Mouse (Mus musculus): ENCODE data around the gene Aarsd1.
A peak's percentile ranks its signal among the peaks of the same experiment; 100 is the strongest.
"Not testable (repeated sequence)": the region's sequence is repeated elsewhere in the genome, so short reads cannot be mapped to it uniquely, and the experiment has no call there.

The Aarsd1 gene

DNA sequence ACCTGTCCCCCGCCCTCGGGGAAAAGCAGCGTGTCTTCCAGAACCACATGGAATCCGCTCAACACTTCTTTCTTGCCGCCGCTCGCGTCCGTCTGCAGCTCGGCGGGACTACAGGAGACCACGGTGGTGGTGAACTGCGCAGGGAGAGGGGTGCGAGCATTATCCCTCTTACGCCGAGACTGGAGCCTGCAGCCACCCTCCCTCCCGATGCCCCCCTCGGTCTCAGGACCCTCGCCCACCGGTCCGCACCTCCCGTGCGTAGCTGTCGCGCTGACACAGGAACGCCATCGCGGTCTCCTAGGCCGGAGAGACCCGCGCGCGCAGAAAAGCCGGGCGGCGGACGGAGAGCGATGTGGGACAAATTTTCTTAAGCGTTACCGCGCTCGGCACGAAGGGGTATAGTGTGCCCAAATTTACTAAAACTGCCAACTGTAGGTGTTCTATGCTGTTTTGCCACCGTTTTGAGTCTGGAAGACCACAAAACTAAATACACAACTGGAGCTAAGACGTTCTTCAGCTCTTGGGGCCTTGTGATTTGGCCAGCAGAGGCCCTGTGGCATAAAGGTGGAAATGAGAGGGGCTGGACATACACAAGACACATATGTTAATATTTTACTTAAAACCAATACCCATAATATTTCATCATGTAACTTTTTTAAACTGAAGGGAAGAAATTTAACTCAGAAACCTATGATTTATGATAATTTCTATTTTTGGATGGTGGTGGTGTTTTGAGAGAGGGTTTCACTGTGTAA, at the start of gene Aarsd1:
Aarsd1 (minus strand) TSS at position 515 of the 755 bp plus-strand sequence.
- DNase-seq = peak; percentile 90

DNA sequence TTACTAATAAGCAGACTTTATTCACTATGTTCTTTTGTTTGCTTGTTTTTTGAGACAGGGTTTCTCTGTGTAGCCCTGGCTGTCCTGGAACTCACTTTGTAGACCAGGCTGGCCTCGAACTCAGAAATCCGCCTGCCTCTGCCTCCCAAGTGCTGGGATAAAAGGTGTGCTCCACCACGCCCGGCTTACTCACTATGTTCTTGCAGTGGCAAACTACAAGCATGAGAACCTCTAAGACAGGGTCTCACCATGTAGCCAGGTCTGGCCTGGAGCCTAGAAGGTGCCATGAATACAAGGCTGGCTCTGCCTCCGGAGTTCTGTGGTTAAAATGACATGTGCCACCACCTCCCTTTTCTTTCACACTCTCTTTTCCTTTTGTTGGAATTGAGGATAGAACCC, 49.1 kb upstream of the Aarsd1 start:
- not testable (repeated sequence) for DNase-seq

GRCm38 (mm10) chr11:101465869-101466551, 48.6 kb upstream of the Aarsd1 start, which contains the start of gene Vat1:
Gene Vat1 (minus strand): TSS chr11:101466230.
- peak; percentile 84 for DNase-seq

DNA sequence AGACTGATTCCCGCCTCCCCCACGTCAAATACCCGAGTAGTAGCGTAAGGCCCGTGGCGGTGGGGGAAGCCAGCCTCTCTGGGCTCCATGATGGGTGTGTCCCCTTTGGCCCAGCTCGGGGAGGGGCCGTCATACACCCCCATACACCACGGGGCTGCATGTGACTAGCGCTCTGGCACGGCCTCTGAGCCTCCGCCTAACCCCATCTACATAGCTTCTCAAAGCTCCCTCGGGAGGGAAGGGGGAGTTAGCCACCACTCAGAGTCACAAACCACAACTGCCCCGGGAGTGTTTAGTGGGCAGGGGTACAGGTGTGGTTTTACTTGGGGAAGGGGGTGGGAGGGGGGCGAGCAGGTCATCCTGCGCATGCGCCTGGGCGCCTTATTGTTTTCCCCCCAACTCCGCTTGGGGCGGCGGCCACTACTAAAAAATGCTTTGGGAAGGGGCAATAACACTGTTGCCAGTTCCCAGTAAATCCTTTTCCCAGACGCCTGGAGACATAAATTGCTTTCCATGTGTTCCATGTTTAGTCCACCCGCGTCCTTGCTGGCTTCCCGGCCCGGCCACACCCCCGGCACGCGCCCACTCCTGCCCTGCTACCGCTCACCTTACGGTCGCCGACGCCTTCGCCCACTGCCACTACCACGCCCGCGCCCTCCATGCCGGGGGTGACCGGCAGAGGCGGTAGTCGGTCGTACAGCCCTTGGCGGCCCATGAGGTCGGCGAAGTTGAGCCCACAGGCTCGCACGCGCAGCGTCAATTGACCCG, 47.9 kb upstream of the Aarsd1 start:
- peak; percentile 70 for DNase-seq

- DNase-seq = peak; percentile 51
Measured at GRCm38 (mm10) chr11:101464211-101465100, 47.0 kb upstream of the Aarsd1 start, which contains the start of gene Rnd2. Gene Rnd2 (plus strand): TSS chr11:101464999.

GRCm38 (mm10) chr11:101462583-101463440, 45.4 kb upstream of the Aarsd1 start:
- DNase-seq = no peak

GRCm38 (mm10) chr11:101462141-101462540, 44.7 kb upstream of the Aarsd1 start:
- DNase-seq = no peak

DNA sequence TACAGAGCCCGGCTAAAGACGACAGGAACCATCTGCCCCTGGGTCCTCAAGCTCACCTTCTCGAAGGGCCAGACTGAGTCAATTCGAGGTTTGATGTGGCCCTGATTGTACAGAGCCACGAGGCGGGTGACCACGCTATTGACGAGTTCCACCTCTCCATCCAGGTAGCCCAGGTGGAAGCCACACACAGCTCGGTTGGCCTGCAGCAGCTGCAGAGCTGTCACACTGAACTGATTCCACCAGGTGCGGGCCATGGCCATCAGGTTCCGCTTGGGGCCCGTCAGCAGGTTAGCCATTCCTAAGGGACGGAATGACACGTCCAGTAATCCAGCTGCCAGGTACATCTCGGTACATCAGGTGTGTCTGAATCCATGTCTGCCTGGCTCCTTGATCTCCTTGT, 42.9 kb upstream of the Aarsd1 start:
- no peak for DNase-seq

- DNase-seq = peak; percentile 68
Measured at GRCm38 (mm10) chr11:101459716-101460115, 42.3 kb upstream of the Aarsd1 start.

DNA sequence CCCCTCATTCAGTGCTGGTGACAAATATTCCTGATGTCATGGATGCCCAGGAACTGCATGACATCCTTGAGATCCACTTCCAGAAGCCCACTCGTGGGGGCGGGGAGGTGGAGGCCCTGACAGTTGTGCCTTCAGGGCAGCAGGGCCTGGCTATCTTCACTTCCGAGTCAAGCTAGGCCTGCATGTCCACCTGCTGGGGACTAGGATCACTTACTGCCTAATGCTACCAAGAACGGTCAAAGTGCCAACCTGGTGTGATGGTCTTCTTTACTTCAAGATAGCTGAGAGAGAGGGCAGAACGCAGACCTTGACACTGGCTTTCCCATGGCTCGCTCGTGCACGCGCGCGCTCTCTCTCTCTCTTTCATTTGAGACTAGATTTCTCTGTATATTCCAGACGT, 40.8 kb upstream of the Aarsd1 start:
- no peak for DNase-seq

DNA sequence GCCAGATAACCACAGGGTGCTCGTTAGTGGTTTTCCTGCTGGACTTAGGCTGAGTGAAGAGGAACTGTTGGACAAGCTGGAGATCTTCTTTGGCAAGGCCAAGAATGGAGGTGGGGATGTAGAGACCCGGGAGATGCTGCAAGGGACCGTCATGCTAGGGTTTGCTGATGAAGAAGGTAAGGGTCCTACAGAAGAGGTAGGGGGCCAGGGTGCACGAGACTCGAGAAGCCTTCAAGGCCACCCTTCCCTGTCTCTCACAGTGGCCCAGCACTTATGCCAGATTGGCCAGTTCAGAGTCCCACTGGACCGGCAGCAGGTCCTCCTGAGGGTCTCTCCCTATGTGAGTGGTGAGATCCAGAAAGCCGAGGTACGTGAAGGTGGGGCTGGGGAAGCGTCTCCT, 40.2 kb upstream of the Aarsd1 start:
- DNase-seq = no peak

- DNase-seq = no peak
Measured at GRCm38 (mm10) chr11:101455627-101456026, 38.2 kb upstream of the Aarsd1 start.

- DNase-seq = peak; percentile 27
Measured at GRCm38 (mm10) chr11:101454702-101455101, 37.3 kb upstream of the Aarsd1 start.

- no peak for DNase-seq
Measured at GRCm38 (mm10) chr11:101452093-101452774, 34.8 kb upstream of the Aarsd1 start.

- no peak for DNase-seq
Measured at GRCm38 (mm10) chr11:101451536-101451935, 34.1 kb upstream of the Aarsd1 start.

DNA sequence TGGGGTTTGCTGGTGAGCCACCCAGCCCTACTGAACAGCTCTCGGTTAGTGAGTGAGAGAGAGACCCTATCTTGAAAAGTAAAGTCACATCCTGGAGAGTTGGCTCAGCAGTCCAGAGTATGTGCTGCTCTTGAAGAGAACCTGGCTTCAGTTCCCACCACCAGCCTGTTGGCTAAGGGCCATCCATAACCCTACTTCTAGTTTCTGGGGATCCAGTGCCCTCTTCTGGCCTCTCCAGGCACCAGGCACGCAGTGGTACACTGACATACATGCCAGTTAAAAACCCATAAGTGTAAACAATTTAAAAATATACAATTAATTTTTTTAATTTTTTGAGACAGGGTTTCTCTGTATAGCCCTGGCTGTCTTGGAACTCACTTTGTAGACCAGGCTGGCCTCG, 33.0 kb upstream of the Aarsd1 start:
- DNase-seq = no peak

GRCm38 (mm10) chr11:101449596-101449995, 32.2 kb upstream of the Aarsd1 start:
- not testable (repeated sequence) for DNase-seq

- no peak for DNase-seq
Measured at GRCm38 (mm10) chr11:101448899-101449298, 31.5 kb upstream of the Aarsd1 start.

DNA sequence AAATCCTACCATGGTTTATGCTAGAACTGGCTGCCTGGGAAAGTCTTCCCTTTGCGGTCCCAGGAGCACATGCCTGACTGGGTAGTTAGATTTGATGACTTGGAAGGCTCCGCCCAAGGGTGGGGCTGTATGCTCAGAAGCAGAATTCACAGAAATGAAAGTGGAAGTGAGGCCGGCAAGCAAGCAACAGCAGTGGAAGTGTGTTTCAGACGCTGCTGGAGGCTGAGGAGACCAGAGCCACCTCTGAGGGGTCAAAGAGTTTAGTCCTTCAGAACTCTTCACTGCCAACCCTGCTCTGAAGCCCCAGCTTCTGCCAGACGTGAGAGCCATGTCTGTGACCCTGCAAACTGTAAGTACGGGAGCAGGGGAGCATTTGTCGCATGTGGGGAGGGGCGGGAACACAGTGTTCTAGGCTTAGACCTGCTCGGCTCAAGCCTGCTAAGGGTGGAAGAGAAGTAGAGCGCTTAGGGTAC, 30.9 kb upstream of the Aarsd1 start, which contains the start of gene Ifi35:
Ifi35 (plus strand) TSS at position 134 of the 473 bp plus-strand sequence.
- DNase-seq = peak; percentile 90

- no peak for DNase-seq
Measured at GRCm38 (mm10) chr11:101447786-101448185, 30.4 kb upstream of the Aarsd1 start.
